Mouse (Mus musculus) urinary bladder, postnatal 36 days (tissue): ENCODE results near the gene Ccl27b.
"Not testable (repeated sequence)": the region's sequence is repeated elsewhere in the genome, so short reads cannot be mapped to it uniquely, and the experiment has no call there.

Experiments
- DNase-seq, 2 experiments: peaks; one replicate each; pipeline ENCODE4 v3.0.0; 2022; ENCODE audit warnings: low spot score in 2 of 2, mixed read lengths in 1 of 2

Gene Ccl27b

GRCm38 (mm10) chr4:42654951-42655350 lies at the start of gene Ccl27b:
Gene Ccl27b, plus strand, starts transcription at chr4:42655251.
- not testable (repeated sequence) for DNase-seq

- not testable (repeated sequence) for DNase-seq
Observed at GRCm38 (mm10) chr4:42611895-42612294, 43.2 kb upstream of the Ccl27b start, which contains the start of gene Gm10591. Gene Gm10591, plus strand, starts transcription at chr4:42612195.

GRCm38 (mm10) chr4:42629419-42629818 lies 25.6 kb upstream of the Ccl27b start, which contains the start of gene Gm2564:
Gene Gm2564, plus strand, starts transcription at chr4:42629719.
- not testable (repeated sequence) for DNase-seq

GRCm38 (mm10) chr4:42661793-42662192 lies 6.7 kb downstream of the Ccl27b start, which contains the start of gene Il11ra2:
Gene Il11ra2, minus strand, starts transcription at chr4:42661893.
- not testable (repeated sequence) for DNase-seq

- DNase-seq, result not testable (repeated sequence)
Observed at GRCm38 (mm10) chr4:42675415-42675814, 20.4 kb downstream of the Ccl27b start.

- not testable (repeated sequence) for DNase-seq
Observed at GRCm38 (mm10) chr4:42679365-42679764, 24.3 kb downstream of the Ccl27b start.

- DNase-seq, result not testable (repeated sequence)
Observed at GRCm38 (mm10) chr4:42680374-42681356, 25.6 kb downstream of the Ccl27b start.

- not testable (repeated sequence) for DNase-seq
Observed at GRCm38 (mm10) chr4:42681473-42682182, 26.6 kb downstream of the Ccl27b start.

- DNase-seq, result not testable (repeated sequence)
Observed at GRCm38 (mm10) chr4:42682183-42682524, 27.1 kb downstream of the Ccl27b start.
